Mouse (Mus musculus): ENCODE measurements around the gene Dpf3. TPM values are rescaled to one million over a fixed set of nuclear protein-coding genes. Genes with fewer than 3 reads are reported as not detected.

Gene Dpf3
- 14.4 TPM for polyA plus RNA-seq (2014; fragmentation: Illumina TruSeq; extraction: RNeasy Lipid Tissue Mini Kit (QIAGEN cat#74804); ENCODE audit: low read depth, low replicate concordance)

GRCm38 (mm10) chr12:83487476-83487991 is at the start of gene Dpf3:
Dpf3 (minus strand) TSS chr12:83487716.

GRCm38 (mm10) chr12:83520311-83520890 is 32.9 kb upstream of the Dpf3 start, which contains the start of gene Dcaf4:
Dcaf4 (plus strand) TSS chr12:83520466.

Other genes starting within 250 kb of the Dpf3 start
- gene Dcaf4, start 32.8 kb upstream of the Dpf3 start, polyA plus RNA-seq (2014; fragmentation: Illumina TruSeq; extraction: RNeasy Lipid Tissue Mini Kit (QIAGEN cat#74804); ENCODE audit: low read depth, low replicate concordance): 18.8 TPM
- 11.8 TPM for gene Zfyve1, start 109.5 kb upstream of the Dpf3 start, polyA plus RNA-seq (2014; fragmentation: Illumina TruSeq; extraction: RNeasy Lipid Tissue Mini Kit (QIAGEN cat#74804); ENCODE audit: low read depth, low replicate concordance)
- gene Rbm25, start 143.5 kb upstream of the Dpf3 start, polyA plus RNA-seq (2014; fragmentation: Illumina TruSeq; extraction: RNeasy Lipid Tissue Mini Kit (QIAGEN cat#74804); ENCODE audit: low read depth, low replicate concordance): 86.9 TPM
- 32.5 TPM for gene Psen1, start 200.4 kb upstream of the Dpf3 start, polyA plus RNA-seq (2014; fragmentation: Illumina TruSeq; extraction: RNeasy Lipid Tissue Mini Kit (QIAGEN cat#74804); ENCODE audit: low read depth, low replicate concordance)